Mouse (Mus musculus) gastrocnemius, postnatal 25 days (tissue): ENCODE results near the gene Nxpe2. TPM values are rescaled to one million over a fixed set of nuclear protein-coding genes. Genes with fewer than 3 reads are reported as not detected.

Experiments
- DNase-seq: peaks from one replicate; pipeline ENCODE4 v3.0.0; 2022
- long read RNA-seq, 2 experiments: library from polyadenylated mRNA; stranded (forward); transcript quantifications; one replicate each; pipeline ENCODE4 v2.0.0; 2021
- total RNA-seq, 2 experiments: library from RNA; stranded (reverse); gene quantifications; 1 replicate in 1 of 2; 2 replicates in 1 of 2; pipeline ENCODE4 v1.2.3; 2021

The Nxpe2 gene
- total RNA-seq = under 1 TPM; 0.23 to 0.40 TPM
- long read RNA-seq, experiment 1, partial matches to known transcripts = 0 of 1 reads
- long read RNA-seq, experiment 1, other reads (novel, unspliced or antisense) = 1 of 1 reads
- long read RNA-seq, experiment 2 = 0 reads

DNA sequence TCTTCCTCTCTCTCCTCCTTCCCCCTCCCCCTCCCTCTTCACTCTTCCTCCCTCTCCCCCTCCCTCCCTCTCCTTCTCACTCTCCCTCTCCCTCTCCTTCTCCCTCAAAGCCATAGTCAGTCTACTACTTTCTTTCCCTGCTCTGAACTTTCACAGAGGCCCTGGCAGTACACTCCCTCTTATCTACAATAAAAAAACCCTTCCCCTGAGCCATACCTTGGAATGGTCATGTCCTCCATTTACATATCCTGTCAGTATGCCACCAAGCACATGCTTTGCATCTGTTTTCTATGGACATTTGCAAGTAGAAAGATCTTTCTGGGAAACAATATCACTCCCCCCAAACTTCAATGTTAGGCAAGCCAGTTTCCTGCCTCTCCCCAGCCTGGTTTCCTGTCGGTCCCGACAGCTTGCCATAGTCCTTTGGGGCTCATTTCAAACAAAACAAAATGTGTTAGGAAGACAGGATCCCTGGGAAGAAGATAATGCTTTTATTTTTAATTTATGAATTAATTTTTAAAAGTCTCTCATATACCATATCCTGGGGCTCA is at the start of gene Nxpe2:
Gene Nxpe2, minus strand, starts transcription at position 307 of the 551 bp plus-strand sequence.
- DNase-seq = no peak

GRCm38 (mm10) chr9:48389983-48390382 is 36.7 kb upstream of the Nxpe2 start:
- DNase-seq = no peak

DNA sequence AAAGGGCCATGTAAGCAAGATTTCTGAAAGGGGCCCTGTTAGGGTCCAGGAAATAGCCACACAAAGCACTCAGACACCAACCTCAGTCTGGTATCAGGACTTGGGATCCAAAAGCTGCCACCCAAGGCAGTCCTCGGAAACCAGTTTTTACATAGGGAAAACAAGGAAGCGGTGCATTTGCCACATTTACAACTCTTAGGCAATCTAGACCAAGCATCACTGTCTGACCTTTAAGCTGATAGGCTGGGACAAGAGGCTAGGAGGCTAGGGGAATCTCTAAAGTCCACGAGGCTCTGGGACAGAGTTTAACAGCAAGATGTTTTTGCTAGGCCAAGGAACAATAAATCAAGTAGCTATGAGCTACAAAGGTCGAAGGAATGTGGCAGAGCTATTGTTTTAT is 35.2 kb upstream of the Nxpe2 start:
- no peak for DNase-seq

DNA sequence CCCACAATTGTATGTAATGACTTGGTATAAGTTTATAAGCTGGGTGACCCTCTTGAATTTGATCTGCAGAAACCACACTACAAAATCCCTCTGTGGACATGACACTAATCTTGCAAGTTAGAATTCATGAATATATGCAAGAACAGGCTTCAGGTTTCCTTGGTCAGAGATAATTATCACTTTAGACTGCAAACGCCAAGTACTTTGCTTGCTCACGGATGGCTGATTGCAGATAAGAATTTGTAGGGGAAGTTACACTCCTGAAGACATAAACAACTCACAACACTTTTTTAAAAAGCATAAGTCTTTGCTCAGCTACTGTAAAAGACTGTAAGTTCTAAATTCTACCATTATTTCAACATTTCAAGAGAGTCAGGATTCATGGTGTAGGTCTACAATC is 21.1 kb upstream of the Nxpe2 start:
- no peak for DNase-seq

- no peak for DNase-seq
These were observed 20.1 kb upstream of the Nxpe2 start for GRCm38 (mm10) chr9:48373232-48373878.

- no peak for DNase-seq
These were observed 9.5 kb upstream of the Nxpe2 start for GRCm38 (mm10) chr9:48362743-48363142.

GRCm38 (mm10) chr9:48361815-48362631 is 8.8 kb upstream of the Nxpe2 start:
- DNase-seq = no peak

DNA sequence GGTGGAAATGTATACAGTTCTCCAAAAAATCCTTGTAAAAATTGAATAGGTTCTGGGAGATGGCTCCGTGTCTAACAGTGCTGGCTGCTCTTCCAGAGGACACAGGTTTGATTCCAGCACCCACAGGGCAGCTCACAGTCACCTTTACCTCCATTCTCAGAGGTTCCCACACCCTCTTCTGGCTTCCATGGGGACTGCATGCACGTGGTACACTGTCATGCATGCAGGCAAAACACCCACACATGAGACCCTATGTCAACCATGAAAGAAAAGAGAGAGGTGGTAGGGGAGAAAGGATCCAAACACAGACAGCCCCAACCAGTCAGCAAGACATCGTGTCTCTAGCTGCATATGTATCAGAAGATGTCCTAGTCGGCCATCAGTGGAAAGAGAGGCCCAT is 7.6 kb upstream of the Nxpe2 start:
- DNase-seq = no peak

GRCm38 (mm10) chr9:48357097-48357496 is 3.8 kb upstream of the Nxpe2 start:
- no peak for DNase-seq

DNA sequence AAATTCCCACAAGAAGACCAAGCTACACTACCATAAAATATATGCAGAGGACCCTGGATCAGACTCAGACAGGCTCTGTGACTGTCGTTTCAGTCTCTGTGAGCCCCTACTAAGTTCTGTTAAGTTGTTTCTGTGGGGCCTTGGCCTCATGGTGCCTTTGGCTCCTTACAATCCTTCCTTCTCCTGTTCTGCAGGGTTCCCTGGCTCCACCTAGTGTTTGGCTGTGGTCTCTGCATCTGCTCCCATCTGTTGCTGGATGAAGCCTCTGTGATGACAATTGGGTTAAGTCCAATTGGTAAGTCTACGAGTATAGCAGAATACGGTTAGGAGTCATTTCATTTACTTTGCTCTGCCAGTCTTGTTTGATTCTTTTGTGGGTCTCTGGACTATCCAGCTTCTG is 1.5 kb upstream of the Nxpe2 start:
- peak; percentile 61 for DNase-seq

- no peak for DNase-seq
These were observed 868 bp upstream of the Nxpe2 start for GRCm38 (mm10) chr9:48354122-48354521.

- DNase-seq = no peak
These were observed 7.4 kb downstream of the Nxpe2 start for GRCm38 (mm10) chr9:48345866-48346265.

GRCm38 (mm10) chr9:48345456-48345855 is 7.8 kb downstream of the Nxpe2 start:
- DNase-seq = no peak

GRCm38 (mm10) chr9:48340708-48341380 is 12.4 kb downstream of the Nxpe2 start:
- no peak for DNase-seq

DNA sequence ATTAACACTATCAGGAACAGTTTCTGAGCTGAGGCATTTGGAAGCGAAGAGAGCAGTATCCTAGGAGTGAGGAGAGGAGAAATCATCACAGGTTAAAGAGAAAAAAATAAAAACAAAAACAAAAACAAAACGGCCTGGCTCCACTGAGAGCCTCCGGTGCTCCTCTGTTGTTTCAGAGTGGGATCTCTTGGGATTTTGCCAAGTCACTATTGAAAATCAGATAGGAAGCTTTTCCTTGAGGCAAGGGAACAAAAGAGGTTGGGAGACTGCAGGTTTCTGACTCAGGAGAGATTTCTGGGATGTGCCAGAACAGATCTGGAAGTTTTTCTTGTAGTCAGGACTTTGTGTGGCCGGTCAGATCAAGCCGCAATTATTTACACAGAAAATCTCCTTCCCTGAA is 13.7 kb downstream of the Nxpe2 start:
- no peak for DNase-seq

DNA sequence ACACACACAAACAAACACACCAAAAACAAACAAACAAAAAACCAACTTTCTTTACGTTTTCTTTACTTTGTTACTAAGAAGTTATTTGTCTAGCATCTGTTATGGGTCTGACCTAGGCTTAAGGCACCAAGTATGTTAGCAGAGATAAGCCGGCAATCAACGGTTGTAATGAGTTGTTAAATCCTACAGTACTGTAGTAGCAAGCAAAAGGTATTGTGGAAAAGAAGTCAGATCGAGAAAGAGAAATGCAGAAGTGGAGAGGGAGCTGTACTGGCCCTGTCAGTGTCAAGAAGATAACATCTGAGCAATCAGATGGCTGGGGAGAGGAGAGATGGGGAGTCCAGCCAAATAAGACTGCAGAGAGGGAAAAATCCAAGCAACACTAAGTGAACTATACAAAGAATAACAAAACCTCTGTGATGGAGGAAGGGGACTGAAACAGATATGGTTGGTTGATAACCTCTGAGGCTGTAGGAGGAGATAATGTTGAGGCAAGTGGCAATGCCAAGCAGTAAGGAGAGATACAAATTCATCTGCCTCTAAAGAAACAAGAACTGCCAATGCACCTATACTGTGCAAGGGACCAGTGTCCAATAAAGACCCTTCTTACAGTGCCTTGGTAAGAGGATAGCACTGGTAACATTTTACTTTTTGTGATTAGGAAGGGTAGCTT is 14.3 kb downstream of the Nxpe2 start:
- DNase-seq = no peak

- no peak for DNase-seq
These were observed 23.7 kb downstream of the Nxpe2 start for GRCm38 (mm10) chr9:48329597-48329996.

DNA sequence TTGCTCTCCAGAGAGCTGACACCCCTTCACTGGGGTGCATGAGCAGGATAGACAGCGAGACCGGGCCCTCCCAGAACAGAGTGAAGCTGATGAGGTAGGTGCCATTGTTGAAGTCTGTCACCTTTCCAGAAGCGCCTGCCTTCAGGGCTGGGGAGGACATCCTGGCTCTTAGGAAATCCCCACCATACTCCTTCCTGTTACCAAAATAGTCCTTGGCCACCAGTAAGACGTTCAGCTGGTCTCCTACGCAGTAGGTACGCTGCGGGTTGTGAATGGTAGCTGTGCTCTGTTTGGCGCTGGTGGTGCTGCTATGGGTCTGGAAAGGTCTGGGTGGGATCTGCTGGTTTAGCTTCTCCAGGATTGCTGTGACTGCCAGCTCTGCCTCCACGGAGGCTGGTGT is 26.9 kb downstream of the Nxpe2 start:
- DNase-seq = no peak

GRCm38 (mm10) chr9:48315825-48316224 is 37.4 kb downstream of the Nxpe2 start:
- DNase-seq = no peak

GRCm38 (mm10) chr9:48314194-48314593 is 39.1 kb downstream of the Nxpe2 start:
- peak; percentile 28 for DNase-seq

- no peak for DNase-seq
These were observed 42.0 kb downstream of the Nxpe2 start for GRCm38 (mm10) chr9:48311241-48311640.

DNA sequence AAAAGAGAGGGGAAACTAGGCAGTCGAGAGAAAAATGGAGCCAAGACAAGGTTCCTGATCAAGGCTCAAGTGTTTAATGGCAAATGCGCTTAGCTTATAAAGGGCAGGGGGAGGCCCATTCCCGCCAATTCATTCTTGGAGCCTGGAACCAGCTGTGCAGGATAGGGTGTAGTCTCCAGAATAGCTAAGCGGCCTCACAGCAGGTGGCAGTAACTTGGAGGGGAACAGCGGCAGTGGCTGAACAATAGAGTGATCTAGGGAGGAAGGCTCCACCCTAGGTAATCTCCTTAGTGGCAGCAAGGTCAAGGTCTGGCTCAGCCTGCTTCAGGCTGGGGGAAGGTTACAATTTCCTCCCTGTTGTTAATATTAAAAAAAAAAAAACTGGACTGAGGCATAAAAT is 49.7 kb downstream of the Nxpe2 start:
- DNase-seq = peak; percentile 40
